Mouse (Mus musculus) E14TG2a.4 (cell line): ENCODE measurements around the gene Gap43.

Experiments used
- CTCF ChIP-seq: conservative IDR thresholded peaks from 2 replicates; pipeline ENCODE4 v1.5.1; 2014; ENCODE audit warnings: low read length
- NANOG ChIP-seq: IDR thresholded peaks from 2 replicates; pipeline ENCODE4 v1.6.1; 2014; ENCODE audit warnings: borderline replicate concordance, low read length, mixed read lengths
- POU5F1 ChIP-seq: IDR thresholded peaks from 2 replicates; pipeline ENCODE4 v1.6.1; 2014; ENCODE audit warnings: low read length, borderline replicate concordance

DNA sequence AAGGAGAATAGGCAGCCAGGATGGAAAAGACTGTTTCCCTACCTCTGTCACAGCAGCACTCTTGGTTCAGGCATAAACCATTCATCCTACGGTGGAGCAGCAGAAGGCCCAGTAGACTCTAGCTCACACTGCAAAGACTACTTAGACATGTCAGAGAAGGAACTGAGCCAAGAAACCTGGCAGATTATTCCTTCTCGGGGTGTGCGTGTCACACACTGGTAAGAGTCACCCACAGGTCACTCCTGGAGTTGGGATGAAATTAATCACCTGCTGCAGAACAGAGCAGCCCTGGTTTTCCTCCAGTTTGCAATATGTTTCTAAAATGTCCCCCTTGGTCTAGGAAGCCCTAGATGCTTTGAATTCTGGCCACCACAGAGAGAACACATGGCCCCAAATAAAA, 56.4 kb downstream of the Gap43 start:
- TF ChIP-seq CTCF (no peak), POU5F1 (no peak), NANOG (no peak)
